Mouse (Mus musculus) layer of hippocampus, adult 8-10 months (tissue): ENCODE measurements around the gene Pkn1. TPM values are rescaled to one million over a fixed set of nuclear protein-coding genes. Genes with fewer than 3 reads are reported as not detected.

Experiments
- DNase-seq, 2 experiments: peaks; one replicate each; pipeline ENCODE4 v3.0.0; 2022; ENCODE audit warnings: low spot score in 2 of 2
- total RNA-seq, 4 experiments: library from RNA; stranded (reverse); gene quantifications; 2 replicates each; pipeline ENCODE4 v1.2.4; 2022

Pkn1 gene
- total RNA-seq, 4 experiments from 2014 or later = 55.0 to 58.9 (median 56.5) TPM

- peak; percentile 78 to 81 for DNase-seq
Observed at GRCm38 (mm10) chr8:83724697-83725482, 25.9 kb upstream of the Pkn1 start.

- no peak for DNase-seq
Observed at GRCm38 (mm10) chr8:83723447-83724083, 24.6 kb upstream of the Pkn1 start.

GRCm38 (mm10) chr8:83722631-83723030, 23.7 kb upstream of the Pkn1 start:
- DNase-seq = no peak

- no peak for DNase-seq
Observed at GRCm38 (mm10) chr8:83721405-83722025, 22.5 kb upstream of the Pkn1 start.

- no peak for DNase-seq
Observed at GRCm38 (mm10) chr8:83719693-83720092, 20.7 kb upstream of the Pkn1 start.

GRCm38 (mm10) chr8:83719048-83719447, 20.1 kb upstream of the Pkn1 start:
- no peak for DNase-seq

GRCm38 (mm10) chr8:83716563-83716962, 17.6 kb upstream of the Pkn1 start:
- DNase-seq = no peak

- no peak for DNase-seq
Observed at GRCm38 (mm10) chr8:83715771-83716170, 16.8 kb upstream of the Pkn1 start.

- DNase-seq = peak; percentile 97 to 99
Observed at GRCm38 (mm10) chr8:83715031-83715690, 16.2 kb upstream of the Pkn1 start, which contains the start of gene Ddx39. Gene Ddx39 (plus strand): TSS chr8:83715177.

- DNase-seq = no peak
Observed at GRCm38 (mm10) chr8:83714676-83715030, 15.7 kb upstream of the Pkn1 start.

GRCm38 (mm10) chr8:83707554-83707953, 8.6 kb upstream of the Pkn1 start:
- no peak for DNase-seq

GRCm38 (mm10) chr8:83706411-83706810, 7.4 kb upstream of the Pkn1 start:
- DNase-seq = no peak

GRCm38 (mm10) chr8:83703426-83703825, 4.4 kb upstream of the Pkn1 start:
- no peak for DNase-seq

- no peak for DNase-seq
Observed at GRCm38 (mm10) chr8:83700423-83701085, 1.6 kb upstream of the Pkn1 start.

GRCm38 (mm10) chr8:83699566-83699965, 587 bp upstream of the Pkn1 start:
- DNase-seq = no peak

- DNase-seq = no peak
Observed at GRCm38 (mm10) chr8:83698291-83698660, 703 bp downstream of the Pkn1 start.

- no peak for DNase-seq
Observed at GRCm38 (mm10) chr8:83697374-83698220, 1.4 kb downstream of the Pkn1 start.

- DNase-seq = no peak
Observed at GRCm38 (mm10) chr8:83695351-83696106, 3.5 kb downstream of the Pkn1 start.

- no peak for DNase-seq
Observed at GRCm38 (mm10) chr8:83694369-83695160, 4.4 kb downstream of the Pkn1 start.
